Mouse (Mus musculus) olfactory bulb, adult 2 months (tissue): ENCODE data around the gene Lingo1.

Experiments
- CTCF ChIP-seq: fragments of 200-500 bp; IDR thresholded peaks from 2 replicates; pipeline ENCODE4 v1.5.1; 2012; ENCODE audit warnings: low read depth, mild to moderate bottlenecking, low read length, moderate library complexity; ENCODE audit not compliant: insufficient read depth
- POLR2A ChIP-seq: fragments of 200-500 bp; IDR thresholded peaks from 2 replicates; pipeline ENCODE4 v1.6.1; 2012; ENCODE audit warnings: mild to moderate bottlenecking, low read depth, low read length, moderate library complexity; ENCODE audit not compliant: insufficient read depth

- no peak for TF ChIP-seq POLR2A
- TF ChIP-seq CTCF = no peak
Measured at GRCm38 (mm10) chr9:56609486-56609885, 186.8 kb downstream of the Lingo1 start.
